In genomic region chr5:92323264-92323663, GRCm38 (mm10) we compare ENCODE assay signal across 10 mouse cellular contexts. TPM values are rescaled to one million over a fixed set of nuclear protein-coding genes. Genes with fewer than 3 reads are reported as not detected.
A peak's percentile ranks its signal among the peaks of the same experiment; 100 is the strongest.
DNase-seq lines count a peak whose midpoint lies in the region; ATAC-seq and TF ChIP-seq lines count a peak whose summit lies in the region.
"Had no signal": no experiment of that assay in that cellular context is flagged by ENCODE, and none has a peak within 500 bp of the region (broad histone marks: within the 10 kb centered on the region; RNA-seq: fewer than 3 reads in every experiment).

No protein-coding gene starts in this region.

- WGBS in hindbrain, postnatal 0 days: 71% methylated on average over 5 of the region's 5 CpGs
- 90% methylated on average over 5 of the region's 5 CpGs for WGBS in hindbrain, embryonic 11.5 days
- 86% methylated on average over 5 of the region's 5 CpGs for WGBS in hindbrain, embryonic 10.5 days
- 75% methylated on average over 5 of the region's 5 CpGs for WGBS in intestine, postnatal 0 days

- ATAC-seq in hindbrain, postnatal 0 days: no peak
- no peak for ATAC-seq in hindbrain, embryonic 11.5 days (ENCODE audit: low FRiP score)
- no peak for ATAC-seq in intestine, postnatal 0 days
- ATAC-seq: forebrain, embryonic 14.5 days had no signal

- H3K9ac ChIP-seq in hindbrain, postnatal 0 days (replicated peaks; ENCODE audit: low read length): no peak overlapping the region
- H3K9ac ChIP-seq in hindbrain, embryonic 11.5 days (ENCODE audit: low read depth, low read length): no peak overlapping the region
- no peak overlapping the region for H3K9ac ChIP-seq in intestine, postnatal 0 days (ENCODE audit: low read depth, low read length)
- H3K9ac ChIP-seq: liver, embryonic 13.5 days had no signal

- TF ChIP-seq CTCF in hindbrain, postnatal 0 days (IDR thresholded peaks at IDR 0.05; ENCODE audit: low read depth): no peak
- no peak for TF ChIP-seq CTCF in intestine, postnatal 0 days (IDR thresholded peaks at IDR 0.05; ENCODE audit: low read depth)

- H3K27me3 ChIP-seq in hindbrain, postnatal 0 days (ENCODE audit: insufficient read depth, low read length): no peaks in the 10 kb centered on the region
- no peaks in the 10 kb centered on the region for H3K27me3 ChIP-seq in hindbrain, embryonic 11.5 days (ENCODE audit: control insufficient read depth, insufficient read depth, low read length)
- no peaks in the 10 kb centered on the region for H3K27me3 ChIP-seq in hindbrain, embryonic 10.5 days (ENCODE audit: insufficient read depth, poor library complexity, severe bottlenecking)
- no peaks in the 10 kb centered on the region for H3K27me3 ChIP-seq in intestine, postnatal 0 days (replicated peaks; ENCODE audit: control insufficient read depth, insufficient read depth, low read length)
- H3K27me3 ChIP-seq: liver, embryonic 13.5 days had no signal

- no peak overlapping the region for H3K4me3 ChIP-seq in hindbrain, postnatal 0 days (ENCODE audit: low read length)
- no peak overlapping the region for H3K4me3 ChIP-seq in hindbrain, embryonic 11.5 days (ENCODE audit: low read depth, low read length)
- H3K4me3 ChIP-seq in hindbrain, embryonic 10.5 days: no peak overlapping the region
- H3K4me3 ChIP-seq in intestine, postnatal 0 days (ENCODE audit: low read depth, low read length): no peak overlapping the region
- H3K4me3 ChIP-seq: liver, embryonic 13.5 days had no signal

- no peaks in the 10 kb centered on the region for H3K4me1 ChIP-seq in hindbrain, postnatal 0 days (ENCODE audit: insufficient read depth, low read length)
- no peaks in the 10 kb centered on the region for H3K4me1 ChIP-seq in hindbrain, embryonic 11.5 days (replicated peaks; ENCODE audit: control insufficient read depth, insufficient read depth, low read length)
- no peaks in the 10 kb centered on the region for H3K4me1 ChIP-seq in hindbrain, embryonic 10.5 days (replicated peaks)
- H3K4me1 ChIP-seq in intestine, postnatal 0 days (replicated peaks; ENCODE audit: control insufficient read depth, insufficient read depth, low read length): no peaks in the 10 kb centered on the region

- no peaks in the 10 kb centered on the region for H3K9me3 ChIP-seq in hindbrain, postnatal 0 days (ENCODE audit: low read length)
- no peaks in the 10 kb centered on the region for H3K9me3 ChIP-seq in hindbrain, embryonic 11.5 days (ENCODE audit: control insufficient read depth, low read length)
- no peaks in the 10 kb centered on the region for H3K9me3 ChIP-seq in hindbrain, embryonic 10.5 days
- H3K9me3 ChIP-seq in intestine, postnatal 0 days (ENCODE audit: control insufficient read depth): no peaks in the 10 kb centered on the region
- H3K9me3 ChIP-seq: liver, embryonic 13.5 days had no signal

- peak; percentile 4 for DNase-seq in hindbrain, postnatal 0 days (ENCODE audit: low spot score)
- DNase-seq in hindbrain, embryonic 11.5 days (ENCODE audit: low spot score): no peak
- peak; percentile 69 for DNase-seq in adrenal gland, postnatal 10 days
- peak; percentile 86 to 89 for DNase-seq in heart, postnatal 10 days
- peak; percentile 61 for DNase-seq in lung, postnatal 14 days
- DNase-seq in right cerebral cortex, postnatal 10 days (ENCODE audit: low spot score in 2 of 2): no peak
- DNase-seq in hindbrain, embryonic 10.5 days (ENCODE audit: low spot score): no peak
- DNase-seq: liver, embryonic 13.5 days had no signal

- intact Hi-C loops in heart, postnatal 10 days (cut with DNase I): no loop called here

- H3K36me3 ChIP-seq in hindbrain, postnatal 0 days (ENCODE audit: insufficient read depth, low read length): no peaks in the 10 kb centered on the region
- no peaks in the 10 kb centered on the region for H3K36me3 ChIP-seq in hindbrain, embryonic 11.5 days (ENCODE audit: control insufficient read depth, insufficient read depth, low read length)
- H3K36me3 ChIP-seq in hindbrain, embryonic 10.5 days: no peaks in the 10 kb centered on the region
- no peaks in the 10 kb centered on the region for H3K36me3 ChIP-seq in intestine, postnatal 0 days (ENCODE audit: control insufficient read depth, insufficient read depth)
- H3K36me3 ChIP-seq: liver, embryonic 13.5 days had no signal

- H3K27ac ChIP-seq in hindbrain, postnatal 0 days: no peak overlapping the region
- H3K27ac ChIP-seq in hindbrain, embryonic 11.5 days (ENCODE audit: low read depth, low read length): no peak overlapping the region
- H3K27ac ChIP-seq in hindbrain, embryonic 10.5 days: no peak overlapping the region
- no peak overlapping the region for H3K27ac ChIP-seq in intestine, postnatal 0 days (ENCODE audit: low read depth, low read length)
- H3K27ac ChIP-seq: liver, embryonic 13.5 days had no signal

- no peak overlapping the region for H3K4me2 ChIP-seq in hindbrain, postnatal 0 days (ENCODE audit: low read depth, low read length)
- H3K4me2 ChIP-seq in hindbrain, embryonic 11.5 days (replicated peaks; ENCODE audit: low read depth, low read length): no peak overlapping the region
- H3K4me2 ChIP-seq in intestine, postnatal 0 days (replicated peaks; ENCODE audit: low read depth): no peak overlapping the region
- H3K4me2 ChIP-seq: liver, embryonic 13.5 days had no signal

RNA-seq across cellular contexts. Expression of gene Cxcl9, which starts 4.6 kb away (rescaled TPM):
- total RNA-seq in hindbrain, postnatal 0 days (2014; rRNA removed): not detected in 2 replicates
- polyA plus RNA-seq in hindbrain, postnatal 0 days (2015; fragmentation: Nextera tagmentation; extraction: Ambion mirVana): not detected in 2 replicates
- not detected in 2 replicates for polyA plus RNA-seq in hindbrain, embryonic 11.5 days (2014; fragmentation: Nextera tagmentation; extraction: Ambion mirVana)
- 1 to 10 TPM; 1.5 TPM for total RNA-seq in adrenal gland, postnatal 10 days (2021)
- under 1 TPM; 0.64 to 0.81 TPM for total RNA-seq in heart, postnatal 10 days (2021)
- not detected in 2 replicates for polyA plus RNA-seq in hindbrain, embryonic 10.5 days (2016; fragmentation: Nextera tagmentation; extraction: Ambion mirVana)
- polyA plus RNA-seq in intestine, postnatal 0 days (2015; fragmentation: Nextera tagmentation; extraction: Ambion mirVana): 0.05 and 0.18 TPM in 2 replicates
- polyA plus RNA-seq: forebrain, embryonic 14.5 days; liver, embryonic 13.5 days had no signal

RNA-seq across cellular contexts. Expression of gene Art3, which starts 8.4 kb away (rescaled TPM):
- 1.8 and 4.1 TPM in 2 replicates for total RNA-seq in hindbrain, postnatal 0 days (2014; rRNA removed)
- polyA plus RNA-seq in hindbrain, postnatal 0 days (2015; fragmentation: Nextera tagmentation; extraction: Ambion mirVana): 8.0 and 10.2 TPM in 2 replicates
- polyA plus RNA-seq in hindbrain, embryonic 11.5 days (2014; fragmentation: Nextera tagmentation; extraction: Ambion mirVana): 3.4 and 3.6 TPM in 2 replicates
- 100 to 1,000 TPM; 126 to 154 TPM for total RNA-seq in adrenal gland, postnatal 10 days (2021)
- total RNA-seq in heart, postnatal 10 days (2021): 100 to 1,000 TPM; 369 to 606 TPM
- polyA plus RNA-seq in hindbrain, embryonic 10.5 days (2016; fragmentation: Nextera tagmentation; extraction: Ambion mirVana): 1.6 and 2.7 TPM in 2 replicates
- 12.7 and 13.5 TPM in 2 replicates for polyA plus RNA-seq in intestine, postnatal 0 days (2015; fragmentation: Nextera tagmentation; extraction: Ambion mirVana)

RNA-seq across cellular contexts. Expression of gene Sdad1, which starts 13.0 kb away (rescaled TPM):
- 27.3 and 28.3 TPM in 2 replicates for total RNA-seq in hindbrain, postnatal 0 days (2014; rRNA removed)
- 30.6 and 30.7 TPM in 2 replicates for polyA plus RNA-seq in hindbrain, postnatal 0 days (2015; fragmentation: Nextera tagmentation; extraction: Ambion mirVana)
- 36.3 and 49.1 TPM in 2 replicates for polyA plus RNA-seq in hindbrain, embryonic 11.5 days (2014; fragmentation: Nextera tagmentation; extraction: Ambion mirVana)
- total RNA-seq in adrenal gland, postnatal 10 days (2021): 10 to 100 TPM; 32.1 to 36.0 TPM
- total RNA-seq in heart, postnatal 10 days (2021): 10 to 100 TPM; 15.6 to 18.0 TPM
- polyA plus RNA-seq in hindbrain, embryonic 10.5 days (2016; fragmentation: Nextera tagmentation; extraction: Ambion mirVana): 35.3 and 53.7 TPM in 2 replicates
- polyA plus RNA-seq in intestine, postnatal 0 days (2015; fragmentation: Nextera tagmentation; extraction: Ambion mirVana): 15.8 and 17.3 TPM in 2 replicates

RNA-seq across cellular contexts. Expression of gene Cxcl10, which starts 25.4 kb away (rescaled TPM):
- not detected in 2 replicates for total RNA-seq in hindbrain, postnatal 0 days (2014; rRNA removed)
- 0.54 and 0.80 TPM in 2 replicates for polyA plus RNA-seq in hindbrain, postnatal 0 days (2015; fragmentation: Nextera tagmentation; extraction: Ambion mirVana)
- polyA plus RNA-seq in hindbrain, embryonic 11.5 days (2014; fragmentation: Nextera tagmentation; extraction: Ambion mirVana): 0.57 and 0.71 TPM in 2 replicates
- under 1 TPM; 0.57 to 0.94 TPM for total RNA-seq in adrenal gland, postnatal 10 days (2021)
- 1 to 10 TPM in 1 of 2 experiments, under 1 TPM in 1; 0.40 to 1.0 TPM for total RNA-seq in heart, postnatal 10 days (2021)
- 0.20 and 0.77 TPM in 2 replicates for polyA plus RNA-seq in hindbrain, embryonic 10.5 days (2016; fragmentation: Nextera tagmentation; extraction: Ambion mirVana)
- polyA plus RNA-seq in intestine, postnatal 0 days (2015; fragmentation: Nextera tagmentation; extraction: Ambion mirVana): 2.0 and 2.2 TPM in 2 replicates

RNA-seq across cellular contexts. Expression of gene Naaa, which starts 45.3 kb away (rescaled TPM):
- total RNA-seq in hindbrain, postnatal 0 days (2014; rRNA removed): 28.9 and 44.9 TPM in 2 replicates
- 29.1 TPM in 2 replicates for polyA plus RNA-seq in hindbrain, postnatal 0 days (2015; fragmentation: Nextera tagmentation; extraction: Ambion mirVana)
- 4.7 and 5.5 TPM in 2 replicates for polyA plus RNA-seq in hindbrain, embryonic 11.5 days (2014; fragmentation: Nextera tagmentation; extraction: Ambion mirVana)
- 10 to 100 TPM; 26.7 to 27.0 TPM for total RNA-seq in adrenal gland, postnatal 10 days (2021)
- 10 to 100 TPM in 1 of 2 experiments, 1 to 10 TPM in 1; 9.9 to 13.0 TPM for total RNA-seq in heart, postnatal 10 days (2021)
- 3.8 and 5.7 TPM in 2 replicates for polyA plus RNA-seq in hindbrain, embryonic 10.5 days (2016; fragmentation: Nextera tagmentation; extraction: Ambion mirVana)
- polyA plus RNA-seq in intestine, postnatal 0 days (2015; fragmentation: Nextera tagmentation; extraction: Ambion mirVana): 19.8 and 22.4 TPM in 2 replicates

Comparison
In these comparisons a context has a peak if more than half of its experiments do, and no peak if none do; other contexts are left out.
1. DNase-seq: peak in hindbrain, postnatal 0 days (single experiment), adrenal gland, postnatal 10 days (single experiment), heart, postnatal 10 days (2 of 2) and lung, postnatal 14 days (single experiment); none in hindbrain, embryonic 11.5 days (single experiment), right cerebral cortex, postnatal 10 days (0 of 2) and hindbrain, embryonic 10.5 days (single experiment).